Mouse (Mus musculus) kidney, adult 10 weeks (tissue): ENCODE data around the gene Runx2. TPM values are rescaled to one million over a fixed set of nuclear protein-coding genes. Genes with fewer than 3 reads are reported as not detected.

Source experiments
- polyA plus RNA-seq: library from polyadenylated mRNA; stranded (reverse); fragments of 350-450 nt; fragmentation: Illumina TruSeq; extraction: RNeasy Lipid Tissue Mini Kit (QIAGEN cat#74804); gene quantifications from one replicate; pipeline ENCODE4 v1.2.3, GENCODE M21; 2014; ENCODE audit warnings: low read depth, low replicate concordance

Runx2 gene
- polyA plus RNA-seq, result 1.2 TPM

DNA sequence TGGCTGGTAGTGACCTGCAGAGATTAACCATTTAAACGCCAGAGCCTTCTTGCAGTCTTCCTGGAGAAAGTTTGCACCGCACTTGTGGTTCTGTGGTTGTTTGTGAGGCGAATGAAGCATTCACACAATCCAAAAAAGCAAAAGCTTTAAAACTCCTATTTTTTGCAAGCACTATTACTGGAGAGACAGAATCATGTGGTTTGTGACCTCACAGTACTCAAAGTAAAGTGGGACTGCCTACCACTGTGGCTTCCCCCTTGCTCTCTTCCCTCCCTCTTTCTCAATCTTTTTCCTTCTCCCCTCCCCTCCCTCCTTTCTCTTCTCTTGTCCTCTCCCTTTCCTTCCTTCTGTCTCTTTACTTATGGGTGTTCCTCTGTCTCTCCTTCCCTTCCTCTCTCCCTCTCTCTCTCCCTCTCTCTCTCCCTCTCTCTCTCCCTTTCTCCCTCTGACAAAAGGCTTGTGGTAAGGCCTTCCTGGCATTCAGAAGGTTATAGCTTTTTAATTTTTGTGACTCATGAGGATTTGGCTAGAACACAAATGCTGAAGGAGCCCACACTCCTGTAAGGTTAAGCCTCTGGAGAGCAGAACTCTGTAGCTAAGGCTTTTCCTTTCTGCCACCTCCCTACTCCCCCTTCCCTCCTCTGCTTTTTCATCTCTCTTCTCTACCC, at the start of gene Runx2:
Runx2 (minus strand) TSS at position 290 of the 668 bp plus-strand sequence.

GRCm38 (mm10) chr17:44776738-44777270, 37.8 kb downstream of the Runx2 start, which contains the start of gene Supt3:
TSS of gene Supt3 (plus strand) at chr17:44777152.

Other genes with a start within 250 kb of the Runx2 start
- gene Supt3, start 37.6 kb downstream of the Runx2 start, polyA plus RNA-seq, result 18.4 TPM